Mouse (Mus musculus) myocyte (in vitro differentiated cells): ENCODE data around the gene Dlx3.

ENCODE experiments used
- CEBPB ChIP-seq: IDR thresholded peaks from 2 replicates; pipeline ENCODE4 v1.6.1; 2011; ENCODE audit warnings: mild to moderate bottlenecking, moderate library complexity; ENCODE audit not compliant: poor library complexity, insufficient read depth, severe bottlenecking
- E2F4 ChIP-seq: IDR thresholded peaks from one replicate; pipeline ENCODE4 v1.6.1; 2011; ENCODE audit warnings: mild to moderate bottlenecking, control low read depth, moderate library complexity; ENCODE audit not compliant: insufficient read depth
- MAX ChIP-seq: IDR thresholded peaks from one replicate; pipeline ENCODE4 v1.6.1; 2011; ENCODE audit warnings: low read depth, mild to moderate bottlenecking, control low read depth
- MYOD1 ChIP-seq, 3 experiments: IDR thresholded peaks; one replicate each; pipeline ENCODE4 v1.6.1; 2011; ENCODE audit warnings: control low read depth in 2 of 3, low read depth in 2 of 3, mild to moderate bottlenecking in 2 of 3, moderate library complexity in 1 of 3; ENCODE audit not compliant: insufficient read length in 2 of 3, control insufficient read depth in 1 of 3
- MYOG ChIP-seq, 3 experiments: IDR thresholded peaks; one replicate each; pipeline ENCODE4 v1.6.1; 2011; ENCODE audit warnings: control low read depth in 2 of 3, low read depth in 2 of 3, mild to moderate bottlenecking in 2 of 3; ENCODE audit not compliant: insufficient read length in 2 of 3, control insufficient read depth in 1 of 3, insufficient read depth in 1 of 3
- POLR2A ChIP-seq: IDR thresholded peaks from one replicate; pipeline ENCODE4 v1.6.1; 2011; ENCODE audit warnings: low read depth, mild to moderate bottlenecking, control low read depth, moderate library complexity; ENCODE audit not compliant: insufficient read length
- POLR2AphosphoS2 ChIP-seq: IDR thresholded peaks from one replicate; pipeline ENCODE4 v1.6.1; 2011; ENCODE audit warnings: low read depth, control low read depth; ENCODE audit not compliant: insufficient read length
- REST ChIP-seq: IDR thresholded peaks from one replicate; pipeline ENCODE4 v1.6.1; 2011; ENCODE audit warnings: mild to moderate bottlenecking, control low read depth, moderate library complexity; ENCODE audit not compliant: insufficient read depth, insufficient read length
- SRF ChIP-seq: IDR thresholded peaks from one replicate; pipeline ENCODE4 v1.6.1; 2011; ENCODE audit warnings: low read depth; ENCODE audit not compliant: control insufficient read depth, insufficient read length
- TCF12 ChIP-seq: IDR thresholded peaks from one replicate; pipeline ENCODE4 v1.6.1; 2011; ENCODE audit warnings: mild to moderate bottlenecking, control low read depth; ENCODE audit not compliant: poor library complexity, insufficient read depth, severe bottlenecking
- TCF3 ChIP-seq: IDR thresholded peaks from one replicate; pipeline ENCODE4 v1.6.1; 2011; ENCODE audit warnings: low read depth, control low read depth; ENCODE audit not compliant: insufficient read length
- USF1 ChIP-seq: IDR thresholded peaks from one replicate; pipeline ENCODE4 v1.6.1; 2011; ENCODE audit warnings: low read depth, mild to moderate bottlenecking, control low read depth, moderate library complexity

DNA sequence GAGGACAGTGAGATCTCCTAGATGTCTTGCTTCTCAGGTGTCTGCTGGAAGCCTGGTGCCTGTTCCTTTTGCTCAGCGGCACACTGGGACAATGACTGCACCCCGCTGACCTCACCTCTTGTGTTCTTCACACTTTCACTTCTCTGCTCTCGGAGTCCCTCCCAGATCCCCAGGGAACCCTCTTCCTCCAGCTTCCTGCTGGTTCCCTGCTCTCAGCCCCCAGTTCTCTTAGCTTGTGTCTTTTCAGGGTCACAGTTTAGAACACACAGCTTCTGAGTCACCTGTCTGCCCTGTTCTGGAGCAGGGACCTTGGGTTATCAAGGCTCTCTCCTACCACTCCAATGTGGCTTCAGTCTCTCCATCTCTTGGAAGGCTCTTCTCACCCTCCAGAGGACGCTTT lies 35.7 kb upstream of the Dlx3 start:
- TF ChIP-seq POLR2A (no peak), TCF3 (no peak), POLR2AphosphoS2 (no peak), USF1 (no peak), CEBPB (no peak), MAX (no peak), SRF (no peak), E2F4 (no peak), MYOG (IDR thresholded peaks at IDR 0.05; ENCODE audit: control insufficient read depth in 1 of 3, insufficient read depth in 1 of 3, insufficient read length in 2 of 3, low read depth in 2 of 3) (no peak), TCF12 (no peak), MYOD1 (IDR thresholded peaks at IDR 0.05; ENCODE audit: control insufficient read depth in 1 of 3, insufficient read length in 2 of 3, low read depth in 2 of 3) (no peak), REST (no peak)
